Mouse (Mus musculus): ENCODE measurements around the gene Cdk7.
A peak's percentile ranks its signal among the peaks of the same experiment; 100 is the strongest.
"Not testable (repeated sequence)": the region's sequence is repeated elsewhere in the genome, so short reads cannot be mapped to it uniquely, and the experiment has no call there.

The Cdk7 gene

DNA sequence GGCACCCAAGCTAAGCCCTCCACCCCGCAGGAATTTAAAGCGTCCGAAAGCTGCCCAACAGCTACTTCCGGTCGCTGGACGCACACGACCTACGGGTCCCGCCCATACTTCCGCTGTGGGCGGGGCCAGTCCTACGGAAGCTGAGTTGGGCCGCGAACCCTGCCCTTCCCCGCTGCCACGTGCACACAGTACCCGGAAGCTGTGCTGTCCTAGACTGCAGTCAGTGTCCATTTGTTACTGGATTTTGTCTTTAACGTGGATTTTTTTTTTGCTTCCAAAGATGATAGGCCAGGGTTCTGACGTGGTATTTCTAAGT lies at the start of gene Cdk7:
Cdk7 (minus strand) TSS at position 79 of the 316 bp plus-strand sequence.
- DNase-seq (ENCODE audit: low read depth, low spot score), result peak; percentile 84

GRCm38 (mm10) chr13:100777491-100777890 lies 46.8 kb upstream of the Cdk7 start:
- no peak for DNase-seq (ENCODE audit: low read depth, low spot score)

- DNase-seq (ENCODE audit: low read depth, low spot score), result no peak
Measured at GRCm38 (mm10) chr13:100776710-100777109, 46.0 kb upstream of the Cdk7 start.

- no peak for DNase-seq (ENCODE audit: low read depth, low spot score)
Measured at GRCm38 (mm10) chr13:100776056-100776419, 45.3 kb upstream of the Cdk7 start.

GRCm38 (mm10) chr13:100775252-100776055 lies 44.7 kb upstream of the Cdk7 start, which contains the start of gene Cenph:
Gene Cenph (minus strand): TSS chr13:100775899.
- peak; percentile 46 for DNase-seq (ENCODE audit: low read depth, low spot score)

DNA sequence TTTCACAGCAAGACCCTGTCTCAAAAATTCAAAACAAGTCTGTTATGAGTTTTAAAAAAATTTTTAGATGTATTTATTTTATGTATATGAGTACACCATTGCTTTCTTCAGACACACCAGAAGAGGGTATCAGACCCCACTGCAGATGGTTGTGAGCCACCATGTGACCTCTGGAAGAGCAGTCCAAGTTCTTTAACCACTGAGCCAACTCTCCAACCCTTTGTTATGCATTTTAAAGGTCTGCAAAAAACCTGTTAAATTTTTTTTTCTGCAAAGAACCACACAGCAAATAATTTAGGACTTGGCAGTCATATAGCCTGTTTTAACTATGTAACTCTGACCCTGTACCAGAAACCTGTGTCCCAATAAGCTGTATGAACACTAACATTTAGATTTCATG lies 44.0 kb upstream of the Cdk7 start:
- no peak for DNase-seq (ENCODE audit: low read depth, low spot score)

- DNase-seq (ENCODE audit: low read depth, low spot score), result no peak
Measured at GRCm38 (mm10) chr13:100755329-100755728, 24.6 kb upstream of the Cdk7 start.

- no peak for DNase-seq (ENCODE audit: low read depth, low spot score)
Measured at GRCm38 (mm10) chr13:100754186-100754585, 23.4 kb upstream of the Cdk7 start.

DNA sequence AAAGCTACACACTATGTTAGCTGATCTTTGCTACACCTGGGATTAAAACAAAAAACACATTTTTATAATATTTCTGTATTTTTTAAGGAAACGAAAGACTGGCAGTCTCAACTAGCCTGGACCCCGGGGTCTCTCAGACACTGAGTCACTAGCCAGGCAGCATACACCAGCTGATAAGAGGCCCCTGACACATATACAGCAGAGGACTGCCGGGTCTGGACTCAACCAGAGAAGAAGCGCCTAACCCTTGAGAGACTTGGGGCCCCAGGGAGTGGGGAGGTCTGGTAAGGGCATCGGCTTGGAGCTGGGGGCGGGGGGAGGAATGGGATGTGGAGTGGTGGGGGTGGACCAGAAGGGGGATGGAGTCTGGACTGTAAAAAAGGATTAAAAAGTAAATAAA lies 22.3 kb upstream of the Cdk7 start:
- no peak for DNase-seq (ENCODE audit: low read depth, low spot score)

GRCm38 (mm10) chr13:100752529-100752928 lies 21.8 kb upstream of the Cdk7 start:
- DNase-seq (ENCODE audit: low read depth, low spot score), result no peak

DNA sequence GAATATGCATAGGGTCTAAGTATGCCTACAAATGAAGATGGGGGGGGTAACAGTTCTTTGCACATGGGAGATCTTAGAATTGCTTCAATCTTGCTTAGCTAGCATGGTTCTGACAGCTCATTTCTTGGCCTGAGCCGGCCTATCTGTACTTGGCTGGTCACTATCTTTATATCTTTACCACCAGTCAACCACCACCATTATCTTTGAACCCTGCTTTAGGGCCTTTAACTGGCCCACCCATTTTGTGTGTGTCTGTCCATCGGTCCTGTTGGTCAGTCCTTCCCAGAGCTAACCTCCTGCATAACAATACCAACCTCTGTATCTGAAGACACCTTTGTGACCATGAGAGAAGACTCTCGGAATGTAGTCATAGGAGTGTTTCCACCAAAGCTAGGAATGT lies 20.7 kb upstream of the Cdk7 start:
- no peak for DNase-seq (ENCODE audit: low read depth, low spot score)

DNA sequence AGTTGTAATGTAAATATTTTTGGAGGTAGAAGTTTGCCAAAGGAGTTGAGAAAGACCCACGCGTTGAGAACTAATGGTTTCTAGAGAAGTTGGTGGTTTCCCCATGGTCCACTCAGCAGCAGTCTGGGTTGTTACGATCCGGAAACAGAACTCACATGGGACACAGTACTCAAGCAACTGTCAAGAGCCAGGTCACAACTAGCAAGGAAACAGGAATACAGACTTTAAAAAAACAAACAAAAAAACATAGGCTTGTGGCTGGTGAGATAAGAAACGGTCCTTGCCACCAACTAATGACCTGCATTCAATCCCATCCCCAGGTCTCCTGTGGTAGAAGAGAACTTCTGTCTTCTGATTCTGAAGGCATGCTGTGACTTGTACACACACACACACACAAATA lies 20.1 kb upstream of the Cdk7 start:
- no peak for DNase-seq (ENCODE audit: low read depth, low spot score)

DNA sequence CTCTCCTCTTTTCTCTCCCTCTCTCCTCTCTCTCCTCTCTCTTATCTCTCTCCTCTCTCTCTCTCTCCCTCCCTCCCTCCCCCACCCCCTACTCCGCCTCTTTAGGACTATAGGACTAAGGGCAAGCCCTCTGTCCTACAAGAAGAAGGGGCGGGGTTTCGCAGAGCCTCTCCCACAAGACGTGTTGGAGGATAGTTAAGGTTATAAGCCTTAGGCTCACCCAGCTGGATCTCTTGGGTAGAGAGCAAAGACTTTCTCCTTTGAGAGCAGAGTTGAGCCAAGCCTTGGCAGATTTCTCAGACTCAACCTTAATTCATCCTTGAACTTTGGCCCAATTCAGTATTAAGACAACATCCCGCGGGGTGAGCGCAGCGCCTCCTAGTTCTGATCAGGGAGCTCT lies 17.9 kb upstream of the Cdk7 start:
- DNase-seq (ENCODE audit: low read depth, low spot score), result no peak

GRCm38 (mm10) chr13:100746090-100746489 lies 15.4 kb upstream of the Cdk7 start:
- no peak for DNase-seq (ENCODE audit: low read depth, low spot score)

GRCm38 (mm10) chr13:100744036-100744744 lies 13.5 kb upstream of the Cdk7 start, which contains the start of gene Mrps36:
Gene Mrps36 (minus strand): TSS chr13:100744659.
- DNase-seq (ENCODE audit: low read depth, low spot score), result peak; percentile 79

DNA sequence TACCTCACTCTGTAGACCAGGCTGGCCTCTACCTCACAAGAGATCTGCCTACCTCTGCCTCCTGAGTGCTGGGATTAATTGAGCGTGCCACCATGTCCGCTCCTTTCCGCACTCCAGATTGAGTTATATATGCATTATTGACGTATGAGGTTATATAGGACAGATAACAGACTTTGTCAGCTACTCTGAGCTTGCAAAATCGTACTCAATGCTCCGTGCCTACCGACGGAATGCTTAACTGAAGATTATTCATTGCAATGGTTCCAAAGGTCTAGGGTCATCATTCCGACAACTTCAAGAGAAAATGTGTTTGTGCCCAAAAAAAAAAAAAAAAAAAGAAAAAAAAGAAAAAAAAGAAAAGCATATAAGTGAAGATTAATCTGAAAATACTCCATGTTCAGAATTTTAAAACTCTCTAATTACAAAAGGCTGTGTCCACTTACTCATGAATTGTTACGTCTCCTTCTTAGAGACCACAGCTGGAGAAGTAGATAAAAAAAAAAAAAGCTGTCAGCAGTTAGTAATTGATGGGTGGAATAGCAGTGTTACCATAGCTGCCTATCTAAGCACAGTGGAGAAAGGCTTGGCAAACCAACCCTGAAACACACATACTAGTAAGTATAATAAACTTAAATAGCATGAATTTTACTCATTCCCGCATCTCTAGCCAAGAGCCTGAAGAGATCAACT lies 12.8 kb upstream of the Cdk7 start:
- no peak for DNase-seq (ENCODE audit: low read depth, low spot score)

DNA sequence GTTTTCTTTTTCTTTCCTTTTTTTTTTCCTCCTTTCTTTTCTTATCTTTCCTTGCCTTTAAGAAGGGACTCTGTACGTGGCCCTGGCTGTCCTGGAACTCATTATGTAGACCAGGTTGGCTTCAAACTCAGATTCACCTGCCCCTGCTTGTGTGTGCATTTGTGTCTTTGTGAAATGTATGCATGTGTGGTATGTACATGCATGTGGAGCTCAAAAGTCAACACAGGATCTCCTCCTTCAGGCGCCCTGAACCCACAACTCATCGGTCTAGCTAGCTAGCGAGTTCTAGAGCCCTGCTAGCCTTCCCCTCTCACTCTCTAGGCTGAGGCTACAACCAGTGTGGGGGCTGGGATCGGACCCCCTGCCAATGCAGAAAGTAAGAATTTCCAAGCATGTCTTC lies 12.1 kb upstream of the Cdk7 start:
- no peak for DNase-seq (ENCODE audit: low read depth, low spot score)

GRCm38 (mm10) chr13:100732756-100733155 lies 2.0 kb upstream of the Cdk7 start:
- DNase-seq (ENCODE audit: low read depth, low spot score), result no peak

- DNase-seq (ENCODE audit: low read depth, low spot score), result not testable (repeated sequence)
Measured at GRCm38 (mm10) chr13:100731462-100732046, 815 bp upstream of the Cdk7 start.

DNA sequence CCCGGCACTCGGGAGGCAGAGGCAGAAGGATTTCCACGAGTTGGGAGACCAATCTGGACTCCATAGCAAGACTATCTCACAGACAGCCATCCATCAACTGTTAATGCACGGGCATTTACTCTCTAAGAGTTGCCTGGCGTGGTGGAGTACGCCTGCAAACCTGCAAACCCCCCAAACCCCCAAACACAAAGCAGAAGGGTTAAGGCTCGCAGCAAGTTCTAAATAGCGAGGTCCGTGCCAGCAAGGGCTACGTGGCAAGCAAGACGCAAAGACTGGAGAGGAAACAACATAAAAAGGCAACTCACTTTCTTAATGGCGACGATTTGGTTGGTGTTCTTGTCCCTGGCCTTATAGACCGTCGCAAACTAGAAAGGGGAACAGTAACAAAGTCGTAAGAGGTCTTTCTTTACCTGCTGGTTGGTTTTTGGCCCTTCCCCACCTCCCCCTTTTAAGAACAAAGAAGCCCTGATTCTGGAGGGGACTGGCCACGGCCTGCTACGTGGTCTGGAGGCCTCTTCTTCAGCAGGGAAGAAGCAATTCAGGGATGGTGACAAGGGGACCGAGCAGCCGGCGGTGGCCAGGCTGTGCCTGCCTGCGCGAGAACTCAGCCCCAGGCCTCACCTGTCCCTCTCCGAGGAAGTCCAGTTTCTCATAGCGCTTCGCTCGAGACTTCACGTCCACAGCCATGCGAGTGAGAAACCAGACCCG lies 432 bp downstream of the Cdk7 start:
- no peak for DNase-seq (ENCODE audit: low read depth, low spot score)

DNA sequence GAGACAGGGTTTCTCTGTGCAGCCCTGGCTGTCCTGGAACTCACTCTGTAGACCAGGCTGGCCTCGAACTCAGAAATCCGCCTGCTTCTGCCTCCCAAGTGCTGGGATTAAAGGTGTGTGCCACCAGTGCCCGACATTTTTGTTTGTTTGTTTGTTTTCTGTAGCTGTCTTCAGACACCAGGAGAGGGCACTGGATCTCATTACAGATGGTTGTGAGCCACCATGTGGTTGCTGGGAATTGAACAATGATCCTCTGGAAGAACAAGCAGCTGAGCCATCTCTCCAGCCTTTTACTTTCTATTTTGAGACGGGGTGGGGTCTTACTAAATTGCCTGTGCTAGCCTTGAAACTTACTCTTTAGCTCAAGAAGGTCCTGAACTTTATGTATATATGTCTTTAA lies 2.2 kb downstream of the Cdk7 start:
- DNase-seq (ENCODE audit: low read depth, low spot score), result not testable (repeated sequence)

- DNase-seq (ENCODE audit: low read depth, low spot score), result no peak
Measured at GRCm38 (mm10) chr13:100728086-100728485, 2.7 kb downstream of the Cdk7 start.
